Mouse (Mus musculus) intestine, postnatal 0 days (tissue): ENCODE results near the gene Pknox2. TPM values are rescaled to one million over a fixed set of nuclear protein-coding genes. Genes with fewer than 3 reads are reported as not detected.

Experiments used
- ATAC-seq: fragments of 200-750 bp; cut with Nextera tagmentation; 2 replicates; pipeline ENCODE4 v1.8.0; 2017; ENCODE audit warnings: mild to moderate bottlenecking, moderate TSS enrichment, moderate library complexity
- H3K27ac ChIP-seq: fragments of 300-500 bp; sonication (generic); 2 replicates; pipeline ENCODE4 v1.5.1; 2014; ENCODE audit warnings: mild to moderate bottlenecking, low read depth, low read length, moderate library complexity
- H3K27me3 ChIP-seq: fragments of 300-500 bp; sonication (generic); replicated peaks from 2 replicates; pipeline ENCODE4 v1.6.1; 2014; ENCODE audit warnings: low read length, mixed read lengths; ENCODE audit not compliant: control insufficient read depth, insufficient read depth
- H3K36me3 ChIP-seq: fragments of 300-500 bp; sonication (generic); 2 replicates; pipeline ENCODE4 v1.6.1; 2014; ENCODE audit warnings: mild to moderate bottlenecking, moderate library complexity; ENCODE audit not compliant: control insufficient read depth, insufficient read depth
- H3K4me1 ChIP-seq: fragments of 300-500 bp; sonication (generic); replicated peaks from 2 replicates; pipeline ENCODE4 v1.6.1; 2014; ENCODE audit warnings: antibody characterized with exemption, low read length, mixed read lengths; ENCODE audit not compliant: control insufficient read depth, insufficient read depth
- H3K4me2 ChIP-seq: fragments of 300-500 bp; sonication (generic); replicated peaks from 2 replicates; pipeline ENCODE4 v1.6.1; 2014; ENCODE audit warnings: low read depth, mild to moderate bottlenecking, moderate library complexity
- H3K4me3 ChIP-seq: fragments of 300-500 bp; sonication (generic); 2 replicates; pipeline ENCODE4 v1.5.1; 2014; ENCODE audit warnings: low read depth, low read length
- H3K9ac ChIP-seq: fragments of 300-500 bp; sonication (generic); 2 replicates; pipeline ENCODE4 v1.6.1; 2014; ENCODE audit warnings: mild to moderate bottlenecking, low read depth, low read length
- H3K9me3 ChIP-seq: fragments of 300-500 bp; sonication (generic); 2 replicates; pipeline ENCODE4 v1.6.1; 2016; ENCODE audit warnings: mixed run types; ENCODE audit not compliant: control insufficient read depth
- CTCF ChIP-seq: sonication (generic); IDR thresholded peaks from 2 replicates; pipeline ENCODE4 v1.5.1; 2016; ENCODE audit warnings: low read depth, mild to moderate bottlenecking, control low read depth, antibody characterized with exemption, moderate library complexity
- WGBS: fragments of 180-500 bp; shearing (Covaris S2); extraction: QIAGEN DNeasy Blood & Tissue Kit; methylation state at CpG from one replicate; pipeline ENCODE4 v1.1.7; 2014; 5-methylcytosine and 5-hydroxymethylcytosine counted together
- polyA plus RNA-seq: library from polyadenylated mRNA; unstranded; fragments of >200 nt; fragmentation: Nextera tagmentation; extraction: Ambion mirVana; gene quantifications from 2 replicates; pipeline ENCODE4 v1.2.1, GENCODE M21; 2015

Pknox2 gene
- polyA plus RNA-seq, 1 experiment from 2014 or later = 2.4 TPM

- TF ChIP-seq CTCF = no peak
- Histone ChIP-seq H3K4me2 (no peak overlapping the region), H3K27me3 (no peaks in the 10 kb centered on the region), H3K4me1 (no peaks in the 10 kb centered on the region), H3K36me3 (no peaks in the 10 kb centered on the region), H3K27ac (no peak overlapping the region), H3K9me3 (no peaks in the 10 kb centered on the region), H3K9ac (no peak overlapping the region), H3K4me3 (no peak overlapping the region)
- WGBS = 88% methylated on average over 10 of the region's 10 CpGs
- ATAC-seq = no peak
Observed at GRCm38 (mm10) chr9:37082246-37082645, 65.0 kb downstream of the Pknox2 start.

- no peak overlapping the region for H3K9ac ChIP-seq
- H3K36me3 ChIP-seq = no peaks in the 10 kb centered on the region
- TF ChIP-seq CTCF = no peak
- 63% methylated on average over 6 of the region's 6 CpGs for WGBS
- no peaks in the 10 kb centered on the region for H3K9me3 ChIP-seq
- H3K27ac ChIP-seq = no peak overlapping the region
- no peak overlapping the region for H3K4me3 ChIP-seq
- H3K4me1 ChIP-seq = no peaks in the 10 kb centered on the region
- H3K27me3 ChIP-seq = no peaks in the 10 kb centered on the region
- no peak for ATAC-seq
- no peak overlapping the region for H3K4me2 ChIP-seq
Observed at GRCm38 (mm10) chr9:37080309-37080708, 66.9 kb downstream of the Pknox2 start.

- H3K4me3 ChIP-seq = no peak overlapping the region
- H3K27ac ChIP-seq = no peak overlapping the region
- 66% methylated on average over 2 of the region's 2 CpGs for WGBS
- no peak for ATAC-seq
- H3K4me1 ChIP-seq = no peaks in the 10 kb centered on the region
- H3K9ac ChIP-seq = no peak overlapping the region
- no peaks in the 10 kb centered on the region for H3K9me3 ChIP-seq
- H3K4me2 ChIP-seq = no peak overlapping the region
- no peaks in the 10 kb centered on the region for H3K27me3 ChIP-seq
- H3K36me3 ChIP-seq = no peaks in the 10 kb centered on the region
- TF ChIP-seq CTCF = no peak
Observed at GRCm38 (mm10) chr9:37077063-37077418, 70.2 kb downstream of the Pknox2 start.

GRCm38 (mm10) chr9:37076386-37077062, 70.7 kb downstream of the Pknox2 start:
- Histone ChIP-seq H3K27ac (no peak overlapping the region), H3K4me3 (no peak overlapping the region), H3K4me2 (no peak overlapping the region), H3K36me3 (no peaks in the 10 kb centered on the region), H3K9ac (no peak overlapping the region), H3K27me3 (no peaks in the 10 kb centered on the region), H3K9me3 (no peaks in the 10 kb centered on the region), H3K4me1 (no peaks in the 10 kb centered on the region)
- ATAC-seq = no peak
- TF ChIP-seq CTCF = no peak
- 22% methylated on average over 15 of the region's 15 CpGs for WGBS

- WGBS = 66% methylated on average over 4 of the region's 4 CpGs
- TF ChIP-seq CTCF = no peak
Observed at GRCm38 (mm10) chr9:37075903-37076302, 71.3 kb downstream of the Pknox2 start.

GRCm38 (mm10) chr9:37069391-37070312, 77.6 kb downstream of the Pknox2 start:
- WGBS = 73% methylated on average over 6 of the region's 6 CpGs
- ATAC-seq = no peak
- Histone ChIP-seq H3K9ac (no peak overlapping the region), H3K4me2 (no peak overlapping the region), H3K27ac (no peak overlapping the region), H3K4me1 (no peaks in the 10 kb centered on the region), H3K9me3 (no peaks in the 10 kb centered on the region), H3K27me3 (no peaks in the 10 kb centered on the region), H3K4me3 (no peak overlapping the region), H3K36me3 (no peaks in the 10 kb centered on the region)
- no peak for TF ChIP-seq CTCF

More at GRCm38 (mm10) chr9:37075903-37076302, 71.3 kb downstream of the Pknox2 start:
- Histone ChIP-seq H3K4me2 (no peak overlapping the region), H3K27ac (no peak overlapping the region), H3K9me3 (no peaks in the 10 kb centered on the region), H3K4me3 (no peak overlapping the region), H3K36me3 (no peaks in the 10 kb centered on the region), H3K4me1 (no peaks in the 10 kb centered on the region), H3K27me3 (no peaks in the 10 kb centered on the region), H3K9ac (no peak overlapping the region)
- ATAC-seq = no peak
